Mouse (Mus musculus): ENCODE results near the gene Flvcr2. TPM values are rescaled to one million over a fixed set of nuclear protein-coding genes. Genes with fewer than 3 reads are reported as not detected.

Flvcr2 gene
- polyA plus RNA-seq, 1 experiment from 2014 or later = 5.1 TPM

- 15% methylated on average over 21 of the region's 21 CpGs for WGBS
- Histone ChIP-seq H3K4me1 (0 out of 2 replicates have a peak, but pooled peaks cover 4% of the 10 kb centered on the region), H3K27me3 (peaks cover 9% of the 10 kb centered on the region; the same call in 1 of the 2 replicates), H3K4me3 (peak overlapping the region; percentile 51), H3K4me2 (peak overlapping the region; percentile 98), H3K36me3 (no peaks in the 10 kb centered on the region), H3K9ac (peak overlapping the region; percentile 44), H3K27ac (no peak overlapping the region), H3K9me3 (no peaks in the 10 kb centered on the region)
- peak; percentile 32 for ATAC-seq (ENCODE audit: borderline replicate concordance, extremely low read depth, low FRiP score, low TSS enrichment)
Observed at GRCm38 (mm10) chr12:85746696-85747219, 419 bp downstream of the Flvcr2 start.

- no peak overlapping the region for H3K9ac ChIP-seq
- H3K27ac ChIP-seq = no peak overlapping the region
- no peaks in the 10 kb centered on the region for H3K9me3 ChIP-seq
- peak overlapping the region; percentile 51 for H3K4me3 ChIP-seq
- 0 out of 2 replicates have a peak, but pooled peaks cover 4% of the 10 kb centered on the region for H3K4me1 ChIP-seq
- ATAC-seq (ENCODE audit: borderline replicate concordance, extremely low read depth, low FRiP score, low TSS enrichment) = no peak
- peaks cover 9% of the 10 kb centered on the region; the same call in 1 of the 2 replicates for H3K27me3 ChIP-seq
- 76% methylated on average over 10 of the region's 10 CpGs for WGBS
- no peaks in the 10 kb centered on the region for H3K36me3 ChIP-seq
- peak overlapping the region; percentile 98 for H3K4me2 ChIP-seq
Observed at GRCm38 (mm10) chr12:85747343-85747742, 1.0 kb downstream of the Flvcr2 start.

- Histone ChIP-seq H3K9ac (no peak overlapping the region), H3K27ac (no peak overlapping the region), H3K27me3 (peaks cover 6% of the 10 kb centered on the region; the same call in 1 of the 2 replicates), H3K4me2 (no peak overlapping the region), H3K36me3 (no peaks in the 10 kb centered on the region), H3K4me1 (0 out of 2 replicates have a peak, but pooled peaks cover 4% of the 10 kb centered on the region), H3K9me3 (no peaks in the 10 kb centered on the region), H3K4me3 (no peak overlapping the region)
- ATAC-seq (ENCODE audit: borderline replicate concordance, extremely low read depth, low FRiP score, low TSS enrichment) = no peak
- WGBS = 88% methylated on average over 9 of the region's 9 CpGs
Observed at GRCm38 (mm10) chr12:85749861-85750260, 3.5 kb downstream of the Flvcr2 start.

- 78% methylated on average over 6 of the region's 6 CpGs for WGBS
- Histone ChIP-seq H3K4me2 (no peak overlapping the region), H3K9me3 (no peaks in the 10 kb centered on the region), H3K27me3 (peaks cover 3% of the 10 kb centered on the region; the same call in 1 of the 2 replicates), H3K27ac (no peak overlapping the region), H3K9ac (no peak overlapping the region), H3K36me3 (no peaks in the 10 kb centered on the region), H3K4me3 (no peak overlapping the region), H3K4me1 (no peaks in the 10 kb centered on the region)
- ATAC-seq (ENCODE audit: borderline replicate concordance, extremely low read depth, low FRiP score, low TSS enrichment) = no peak
Observed at GRCm38 (mm10) chr12:85752116-85752515, 5.8 kb downstream of the Flvcr2 start.

- Histone ChIP-seq H3K27me3 (no peaks in the 10 kb centered on the region), H3K4me3 (no peak overlapping the region), H3K4me2 (no peak overlapping the region), H3K9ac (no peak overlapping the region), H3K9me3 (no peaks in the 10 kb centered on the region), H3K4me1 (0 out of 2 replicates have a peak, but pooled peaks cover 2% of the 10 kb centered on the region), H3K36me3 (no peaks in the 10 kb centered on the region), H3K27ac (no peak overlapping the region)
- WGBS = 54% methylated on average over 2 of the region's 2 CpGs
- ATAC-seq (ENCODE audit: borderline replicate concordance, extremely low read depth, low FRiP score, low TSS enrichment) = no peak
Observed at GRCm38 (mm10) chr12:85753223-85753622, 6.9 kb downstream of the Flvcr2 start.

GRCm38 (mm10) chr12:85754611-85755265, 8.4 kb downstream of the Flvcr2 start:
- 38% methylated on average over 5 of the region's 5 CpGs for WGBS
- Histone ChIP-seq H3K4me1 (0 out of 2 replicates have a peak, but pooled peaks cover 2% of the 10 kb centered on the region), H3K36me3 (no peaks in the 10 kb centered on the region), H3K4me2 (no peak overlapping the region), H3K9me3 (no peaks in the 10 kb centered on the region), H3K27ac (no peak overlapping the region), H3K27me3 (no peaks in the 10 kb centered on the region), H3K4me3 (no peak overlapping the region), H3K9ac (no peak overlapping the region)
- no peak for ATAC-seq (ENCODE audit: borderline replicate concordance, extremely low read depth, low FRiP score, low TSS enrichment)

- Histone ChIP-seq H3K9ac (no peak overlapping the region), H3K9me3 (no peaks in the 10 kb centered on the region), H3K27ac (no peak overlapping the region), H3K4me3 (no peak overlapping the region), H3K4me1 (0 out of 2 replicates have a peak, but pooled peaks cover 2% of the 10 kb centered on the region), H3K4me2 (no peak overlapping the region), H3K27me3 (no peaks in the 10 kb centered on the region), H3K36me3 (no peaks in the 10 kb centered on the region)
- no peak for ATAC-seq (ENCODE audit: borderline replicate concordance, extremely low read depth, low FRiP score, low TSS enrichment)
- 65% methylated on average over 3 of the region's 3 CpGs for WGBS
Observed at GRCm38 (mm10) chr12:85756455-85756854, 10.1 kb downstream of the Flvcr2 start.

GRCm38 (mm10) chr12:85757074-85757473, 10.7 kb downstream of the Flvcr2 start:
- H3K36me3 ChIP-seq = no peaks in the 10 kb centered on the region
- H3K4me3 ChIP-seq = no peak overlapping the region

GRCm38 (mm10) chr12:85758741-85759140, 12.4 kb downstream of the Flvcr2 start:
- ATAC-seq (ENCODE audit: borderline replicate concordance, extremely low read depth, low FRiP score, low TSS enrichment) = no peak
- no peaks in the 10 kb centered on the region for H3K36me3 ChIP-seq
- no peak overlapping the region for H3K9ac ChIP-seq
- no peaks in the 10 kb centered on the region for H3K9me3 ChIP-seq
- 0 out of 2 replicates have a peak, but pooled peaks cover 2% of the 10 kb centered on the region for H3K4me1 ChIP-seq
- 60% methylated on average over 8 of the region's 8 CpGs for WGBS
- no peaks in the 10 kb centered on the region for H3K27me3 ChIP-seq
- no peak overlapping the region for H3K4me2 ChIP-seq
- H3K27ac ChIP-seq = no peak overlapping the region
- H3K4me3 ChIP-seq = no peak overlapping the region

More at GRCm38 (mm10) chr12:85757074-85757473, 10.7 kb downstream of the Flvcr2 start:
- 0 out of 2 replicates have a peak, but pooled peaks cover 2% of the 10 kb centered on the region for H3K4me1 ChIP-seq
- no peak overlapping the region for H3K9ac ChIP-seq
- no peak for ATAC-seq (ENCODE audit: borderline replicate concordance, extremely low read depth, low FRiP score, low TSS enrichment)
- H3K27ac ChIP-seq = no peak overlapping the region
- H3K9me3 ChIP-seq = no peaks in the 10 kb centered on the region
- H3K4me2 ChIP-seq = no peak overlapping the region
- H3K27me3 ChIP-seq = no peaks in the 10 kb centered on the region
- WGBS = 43% methylated on average over 3 of the region's 3 CpGs

- H3K4me3 ChIP-seq = no peak overlapping the region
- no peaks in the 10 kb centered on the region for H3K36me3 ChIP-seq
- H3K9ac ChIP-seq = no peak overlapping the region
- WGBS = 76% methylated on average over 4 of the region's 4 CpGs
- H3K9me3 ChIP-seq = no peaks in the 10 kb centered on the region
- ATAC-seq (ENCODE audit: borderline replicate concordance, extremely low read depth, low FRiP score, low TSS enrichment) = no peak
- peaks cover 13% of the 10 kb centered on the region; the same call in 1 of the 2 replicates for H3K4me1 ChIP-seq
- no peak overlapping the region for H3K27ac ChIP-seq
- H3K27me3 ChIP-seq = 0 out of 2 replicates have a peak, but pooled peaks cover 2% of the 10 kb centered on the region
- no peak overlapping the region for H3K4me2 ChIP-seq
Observed at GRCm38 (mm10) chr12:85761471-85761870, 15.1 kb downstream of the Flvcr2 start.

- H3K4me1 ChIP-seq = peaks cover 11% of the 10 kb centered on the region; the same call in 1 of the 2 replicates
- no peaks in the 10 kb centered on the region for H3K9me3 ChIP-seq
- no peak overlapping the region for H3K4me3 ChIP-seq
- no peak overlapping the region for H3K9ac ChIP-seq
- H3K27me3 ChIP-seq = 0 out of 2 replicates have a peak, but pooled peaks cover 2% of the 10 kb centered on the region
- no peak for ATAC-seq (ENCODE audit: borderline replicate concordance, extremely low read depth, low FRiP score, low TSS enrichment)
- H3K4me2 ChIP-seq = no peak overlapping the region
- no peak overlapping the region for H3K27ac ChIP-seq
- 40% methylated on average over 1 of the region's 1 CpGs for WGBS
- H3K36me3 ChIP-seq = no peaks in the 10 kb centered on the region
Observed at GRCm38 (mm10) chr12:85764686-85765085, 18.3 kb downstream of the Flvcr2 start.

GRCm38 (mm10) chr12:85766287-85766686, 19.9 kb downstream of the Flvcr2 start:
- Histone ChIP-seq H3K4me1 (peaks cover 11% of the 10 kb centered on the region; the same call in 1 of the 2 replicates), H3K27me3 (0 out of 2 replicates have a peak, but pooled peaks cover 2% of the 10 kb centered on the region), H3K27ac (no peak overlapping the region), H3K4me2 (no peak overlapping the region), H3K9me3 (no peaks in the 10 kb centered on the region), H3K9ac (no peak overlapping the region), H3K36me3 (no peaks in the 10 kb centered on the region), H3K4me3 (no peak overlapping the region)
- ATAC-seq (ENCODE audit: borderline replicate concordance, extremely low read depth, low FRiP score, low TSS enrichment) = no peak
- 50% methylated on average over 3 of the region's 3 CpGs for WGBS
